Mouse (Mus musculus) MEL-GATA-1-ER (cell line): ENCODE results near the gene Cpeb3.
A peak's percentile ranks its signal among the peaks of the same experiment; 100 is the strongest.

ENCODE experiments used
- DNase-seq: peaks from one replicate; pipeline ENCODE4 v3.0.0-alpha.2; 2012; ENCODE audit warnings: low read depth; ENCODE audit errors: extremely low read depth

The Cpeb3 gene

DNA sequence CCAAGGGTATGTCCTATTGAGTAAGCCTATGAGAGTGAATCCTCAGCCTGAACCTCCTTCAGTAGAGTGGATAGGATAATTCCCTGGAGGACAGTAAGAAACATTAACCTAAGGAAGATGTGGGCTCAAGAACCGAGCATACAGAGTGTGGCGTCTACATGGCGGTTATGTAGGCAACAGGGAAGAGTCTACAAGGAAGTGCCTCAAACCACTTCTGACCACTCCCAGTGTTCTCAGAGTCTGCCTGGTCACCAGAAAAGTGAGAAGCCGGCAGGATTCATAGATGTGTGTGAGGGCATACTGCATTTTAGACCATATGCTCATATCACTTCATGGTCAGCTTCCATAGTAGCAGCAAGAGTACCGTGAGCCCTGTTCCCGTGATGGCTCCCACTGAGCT lies 159.9 kb downstream of the Cpeb3 start:
- DNase-seq: no peak

DNA sequence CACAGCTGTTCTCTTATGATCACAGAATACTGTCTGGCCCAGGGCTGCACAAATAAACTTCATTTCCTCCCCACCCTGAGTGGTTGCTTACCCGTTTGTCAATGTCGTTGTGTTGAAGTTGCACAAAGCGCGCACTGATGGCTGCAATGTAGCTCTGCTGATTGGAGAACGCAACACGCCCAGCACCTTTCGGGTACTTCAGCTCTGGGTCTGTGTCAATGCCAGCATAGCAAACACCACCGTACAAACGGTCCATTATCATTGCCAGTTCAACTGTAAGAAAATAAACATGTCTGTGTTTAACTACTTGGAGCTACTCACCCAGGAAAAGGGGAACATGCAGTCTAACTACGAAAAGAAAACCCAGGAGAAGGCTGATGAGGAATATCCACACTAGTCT lies 164.0 kb downstream of the Cpeb3 start:
- no peak for DNase-seq

DNA sequence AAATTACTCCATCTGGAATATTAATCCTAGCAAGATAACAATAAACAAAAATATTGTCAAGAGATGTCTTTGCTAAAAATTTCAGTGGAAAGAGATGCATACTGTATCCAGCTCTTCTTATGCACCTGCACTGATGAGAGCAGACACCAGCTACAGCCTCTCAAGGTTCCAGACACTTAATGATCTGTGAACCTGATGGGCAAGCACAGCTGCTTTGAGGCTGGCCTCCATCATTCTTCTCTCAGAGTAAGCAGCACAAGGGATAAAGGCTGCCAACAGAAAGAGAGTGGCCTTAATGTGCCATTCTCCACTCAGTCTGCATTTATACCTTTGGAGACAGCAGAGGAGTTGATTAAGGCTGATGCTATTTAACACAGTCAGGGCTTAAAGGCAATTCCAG lies 167.5 kb downstream of the Cpeb3 start:
- no peak for DNase-seq

DNA sequence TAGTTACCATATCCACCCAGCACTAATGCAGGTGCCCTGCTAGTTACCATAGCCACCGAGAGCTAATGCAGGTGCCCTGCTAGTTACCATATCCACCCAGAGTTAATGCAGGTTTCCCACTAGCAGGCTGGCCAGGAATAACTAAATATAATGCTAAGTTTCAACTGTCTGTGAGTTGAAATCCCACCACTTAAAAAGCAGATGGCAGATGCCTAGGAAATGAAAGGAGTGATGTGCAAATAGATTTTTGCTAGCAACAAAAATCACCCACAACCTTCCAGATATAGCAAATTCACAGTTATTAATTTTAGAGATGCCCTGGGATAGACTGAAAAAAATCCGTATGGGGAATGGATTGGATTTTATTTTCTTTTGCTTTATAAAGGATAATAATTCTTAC lies 176.0 kb downstream of the Cpeb3 start:
- no peak for DNase-seq

DNA sequence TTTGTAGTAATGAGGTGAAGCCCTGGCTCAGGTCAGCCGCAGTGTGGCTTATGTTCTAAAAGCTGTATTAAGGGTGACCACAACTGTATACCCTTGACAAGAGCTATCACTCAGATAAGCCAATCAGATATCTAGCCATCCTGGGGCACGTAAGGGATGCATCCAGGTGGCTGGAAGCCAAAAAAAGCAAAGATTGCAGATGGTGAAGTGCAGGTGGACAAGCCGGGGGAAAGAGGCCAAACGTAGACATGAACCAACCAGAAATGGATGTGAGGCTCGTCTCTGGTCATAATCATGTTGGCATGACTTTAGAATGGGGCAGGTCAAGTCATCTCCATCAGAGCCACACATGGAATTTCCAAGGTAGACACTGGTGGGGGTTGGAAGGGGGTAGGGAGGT lies 177.0 kb downstream of the Cpeb3 start:
- no peak for DNase-seq

- DNase-seq: no peak
Measured at GRCm38 (mm10) chr19:37029771-37030170, 178.6 kb downstream of the Cpeb3 start.

DNA sequence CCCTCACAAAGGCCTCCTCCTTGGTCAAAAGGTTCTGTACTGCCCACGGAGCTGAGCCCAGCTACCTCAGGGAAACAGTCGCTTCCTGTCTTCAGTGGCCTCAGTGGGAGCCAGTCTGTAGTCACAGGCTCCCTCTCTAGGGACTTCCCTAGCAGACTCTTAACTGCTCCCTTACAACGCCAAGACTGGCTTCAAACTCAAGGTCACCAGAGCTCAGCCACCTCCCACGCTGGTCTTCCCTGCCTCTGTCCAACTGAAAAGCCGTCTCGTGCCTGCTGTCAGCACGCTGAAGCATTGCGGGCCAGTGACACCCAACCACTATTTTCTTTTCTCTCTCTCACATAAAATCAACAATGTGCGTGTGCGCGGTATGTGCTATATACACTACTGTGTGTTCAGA lies 182.0 kb downstream of the Cpeb3 start:
- DNase-seq: no peak

GRCm38 (mm10) chr19:37025839-37026319 lies 182.5 kb downstream of the Cpeb3 start:
- DNase-seq: no peak

DNA sequence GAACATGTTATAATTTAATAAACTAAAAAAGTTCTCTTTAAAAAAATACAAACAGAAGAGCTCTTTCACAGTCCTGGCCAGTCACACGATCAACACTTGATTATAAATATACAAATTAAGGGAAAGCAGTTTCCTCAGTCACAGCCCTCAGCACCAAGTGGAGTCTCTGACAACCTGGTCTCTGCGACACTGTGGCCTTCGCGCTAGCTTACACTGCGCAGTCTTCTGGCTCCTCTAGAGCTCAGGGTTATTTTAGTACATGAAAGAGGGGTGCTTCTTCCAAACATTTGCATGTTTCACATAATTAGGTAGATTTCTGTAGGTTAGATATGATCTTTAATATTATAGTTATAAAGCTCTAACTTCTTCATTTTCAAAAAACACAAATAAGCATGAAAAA lies 186.3 kb downstream of the Cpeb3 start:
- no peak for DNase-seq

DNA sequence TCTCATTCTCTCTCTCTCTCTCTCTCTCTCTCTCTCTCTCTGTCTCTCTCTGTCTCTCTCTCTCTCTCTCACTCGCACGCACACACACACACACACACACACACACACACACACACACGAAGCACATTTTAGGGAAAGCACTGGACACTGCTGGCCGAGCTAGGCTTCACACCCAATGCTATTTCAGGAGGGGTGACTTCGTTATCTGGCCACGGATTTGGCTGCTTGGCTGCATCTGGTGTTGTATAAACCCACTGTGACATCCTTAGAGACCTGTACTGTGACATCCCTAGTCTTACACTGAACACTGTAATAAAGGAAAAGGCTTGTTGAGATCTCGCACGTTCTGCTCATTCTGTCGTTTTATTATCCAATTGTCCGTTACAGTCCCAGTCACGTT lies 187.4 kb downstream of the Cpeb3 start:
- no peak for DNase-seq

DNA sequence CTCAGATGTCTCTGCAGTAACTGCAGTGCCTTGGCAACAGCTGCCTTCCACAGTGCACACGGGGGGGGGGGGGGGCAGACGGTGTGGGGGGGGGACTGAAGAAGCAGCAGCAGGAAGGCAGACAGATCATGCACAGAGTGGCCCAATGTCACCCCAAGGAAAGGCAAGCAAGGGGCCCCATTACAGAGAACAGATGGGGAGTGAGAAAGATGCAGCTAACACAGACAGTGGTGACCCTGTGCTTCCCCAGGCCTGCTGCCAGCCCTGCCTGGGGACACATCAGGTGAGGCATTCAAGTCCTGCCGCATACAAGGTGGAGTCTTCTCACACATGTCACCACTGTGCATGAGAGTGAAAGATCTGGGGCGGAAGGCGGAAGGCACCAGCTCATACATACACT lies 187.9 kb downstream of the Cpeb3 start:
- DNase-seq: no peak

- no peak for DNase-seq
Measured at GRCm38 (mm10) chr19:37018931-37019330, 189.5 kb downstream of the Cpeb3 start.

DNA sequence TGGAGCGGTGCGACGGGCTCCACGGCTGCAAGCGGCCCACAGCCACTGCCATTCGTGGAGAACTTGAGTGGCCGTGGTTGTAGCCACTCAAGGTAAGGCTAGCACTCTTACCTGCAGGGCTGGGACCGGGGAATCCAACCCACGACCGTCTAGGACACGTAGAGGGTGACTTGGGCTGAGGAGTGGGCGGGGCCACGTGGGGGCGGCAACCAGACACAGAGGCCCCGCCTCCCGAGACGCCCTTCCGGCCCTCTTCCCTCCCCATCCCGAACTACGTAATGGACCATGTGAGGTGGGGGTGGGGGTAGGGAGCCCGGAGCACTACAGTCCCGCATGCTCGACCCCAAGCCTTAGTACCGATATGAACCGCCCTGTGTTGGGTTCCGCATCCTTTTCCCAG lies 190.0 kb downstream of the Cpeb3 start:
- DNase-seq: no peak

GRCm38 (mm10) chr19:37016890-37017289 lies 191.5 kb downstream of the Cpeb3 start:
- no peak for DNase-seq

DNA sequence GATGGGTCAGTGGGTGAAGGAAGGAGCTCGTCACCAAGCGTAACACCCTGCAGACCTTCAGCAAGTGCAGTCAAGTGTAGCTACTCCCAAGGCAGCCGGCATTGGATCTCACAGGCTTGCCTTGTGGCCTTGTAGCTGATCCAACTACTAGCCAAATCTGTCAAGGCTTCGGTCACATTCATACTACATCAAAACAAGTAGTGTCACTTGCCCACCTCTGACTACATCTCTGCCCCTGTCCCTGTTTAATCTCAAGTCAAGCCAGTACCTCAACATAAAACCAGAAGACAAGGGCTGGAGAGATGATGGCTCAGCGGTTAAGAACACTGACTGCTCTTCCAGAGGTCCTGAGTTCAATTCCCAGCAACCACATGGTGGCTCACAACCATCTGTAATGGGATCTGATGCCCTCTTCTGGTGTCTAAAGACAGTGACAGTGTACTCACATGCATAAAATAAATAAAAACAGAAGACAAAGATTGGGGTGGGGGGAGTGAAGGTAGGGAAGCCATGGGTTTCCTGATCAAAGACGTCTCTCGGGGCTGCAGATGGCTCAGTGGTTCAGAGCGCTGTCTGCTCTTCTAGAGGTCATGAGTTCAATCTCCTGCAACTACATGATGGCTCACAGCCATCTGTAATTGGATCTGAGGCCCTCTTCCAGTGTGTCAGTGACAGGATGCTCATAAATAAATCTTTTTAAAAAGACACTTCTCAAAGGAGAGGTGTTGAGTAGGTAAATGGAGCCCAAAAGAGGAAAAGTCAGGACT lies 194.0 kb downstream of the Cpeb3 start:
- no peak for DNase-seq

DNA sequence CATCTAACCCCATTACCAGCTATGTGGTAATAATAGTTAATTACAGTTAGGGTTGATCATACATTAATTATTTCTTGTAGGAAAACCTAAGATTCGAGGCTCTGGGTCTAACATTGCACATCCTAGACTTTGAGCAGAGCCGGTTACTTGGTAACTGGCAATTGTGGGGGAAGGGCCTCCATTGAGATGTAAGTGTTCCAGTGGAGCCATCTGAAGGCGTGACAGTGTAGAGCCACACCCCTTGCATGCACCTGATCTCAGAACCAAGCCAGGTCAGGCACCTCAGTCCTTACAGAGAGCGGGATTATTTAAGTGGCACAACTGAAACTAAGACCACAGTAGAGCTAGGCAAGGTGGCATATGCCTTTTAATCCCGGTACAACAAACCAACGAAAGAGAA lies 194.9 kb downstream of the Cpeb3 start:
- DNase-seq: no peak

DNA sequence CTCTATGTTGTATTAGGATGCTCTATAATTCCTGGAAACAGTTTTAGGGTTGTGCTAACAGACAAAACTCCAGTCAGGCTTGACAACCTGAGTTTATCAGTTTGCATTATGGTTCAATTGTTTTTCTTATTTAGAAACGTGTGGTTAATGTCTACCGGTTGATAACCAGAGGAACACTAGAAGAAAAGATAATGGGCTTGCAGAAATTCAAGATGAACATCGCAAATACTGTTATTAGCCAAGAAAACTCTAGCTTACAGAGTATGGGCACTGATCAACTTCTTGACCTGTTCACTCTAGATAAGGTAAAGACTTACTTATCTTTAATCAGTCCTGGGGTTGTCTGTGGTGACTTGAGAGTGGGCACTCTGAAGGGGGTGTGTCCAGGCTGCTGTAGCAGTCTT lies 198.5 kb downstream of the Cpeb3 start:
- peak; percentile 23 for DNase-seq

DNA sequence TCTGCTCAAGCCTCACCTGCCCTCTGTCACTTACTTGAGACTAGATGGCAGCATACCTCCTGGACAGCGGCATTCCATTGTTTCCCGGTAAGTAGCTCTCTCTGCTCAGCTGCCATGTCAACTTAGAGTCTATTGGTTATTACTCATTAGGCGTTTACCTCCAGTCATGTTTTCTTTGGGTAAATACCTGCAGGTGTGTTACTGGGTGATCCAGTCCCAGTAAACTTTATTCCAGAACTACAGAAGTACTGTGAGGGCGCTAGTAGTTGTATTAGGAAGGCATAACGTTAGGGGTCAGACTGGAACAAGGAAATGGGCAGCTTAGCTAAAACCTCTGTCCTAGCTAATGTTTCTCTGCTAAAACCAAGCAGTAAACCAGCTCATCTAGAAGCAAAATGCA lies 203.8 kb downstream of the Cpeb3 start:
- DNase-seq: no peak
